Mouse (Mus musculus) midbrain, embryonic 14.5 days (tissue): ENCODE measurements at regions not wholly inside any gene's neighbourhood (a gene's known extent, or its start where the extent isn't known, plus 50 kb on each side); places are given as distances from the start of the nearest gene placed in this dataset.

ENCODE experiments used
- ATAC-seq: fragments of 200-750 bp; cut with Nextera tagmentation; 2 replicates; pipeline ENCODE4 v1.8.0; 2017; ENCODE audit warnings: moderate number of reproducible peaks, moderate library complexity; ENCODE audit not compliant: low FRiP score, low TSS enrichment
- DNase-seq: peaks from one replicate; pipeline ENCODE4 v3.0.0-alpha.2; 2015
- H3K27ac ChIP-seq: fragments of 300-500 bp; sonication (generic); replicated peaks from 2 replicates; pipeline ENCODE4 v1.5.1; 2014; ENCODE audit warnings: mild to moderate bottlenecking, low read depth, low read length, moderate library complexity
- H3K27me3 ChIP-seq: fragments of 300-500 bp; sonication (generic); 2 replicates; pipeline ENCODE4 v1.6.1; 2014; ENCODE audit warnings: low read length, control low read depth, mixed read lengths; ENCODE audit not compliant: control insufficient read depth, insufficient read depth
- H3K36me3 ChIP-seq: fragments of 300-500 bp; sonication (generic); 2 replicates; pipeline ENCODE4 v1.6.1; 2014; ENCODE audit warnings: low read length, control low read depth; ENCODE audit not compliant: control insufficient read depth, insufficient read depth
- H3K4me1 ChIP-seq: fragments of 300-500 bp; sonication (generic); 2 replicates; pipeline ENCODE4 v1.6.1; 2014; ENCODE audit warnings: mild to moderate bottlenecking, antibody characterized with exemption, low read length, control low read depth; ENCODE audit not compliant: control insufficient read depth, insufficient read depth
- H3K4me2 ChIP-seq: fragments of 300-500 bp; sonication (generic); 2 replicates; pipeline ENCODE4 v1.6.1; 2014; ENCODE audit warnings: mild to moderate bottlenecking, low read length, moderate library complexity
- H3K4me3 ChIP-seq: fragments of 300-500 bp; sonication (generic); replicated peaks from 2 replicates; pipeline ENCODE4 v1.5.1; 2014; ENCODE audit warnings: low read depth, low read length
- H3K9ac ChIP-seq: fragments of 300-500 bp; sonication (generic); replicated peaks from 2 replicates; pipeline ENCODE4 v1.6.1; 2014; ENCODE audit warnings: mild to moderate bottlenecking, low read length, moderate library complexity
- H3K9me3 ChIP-seq: fragments of 300-500 bp; sonication (generic); 2 replicates; pipeline ENCODE4 v1.6.1; 2016; ENCODE audit warnings: low read length, control low read depth, mixed read lengths; ENCODE audit not compliant: control insufficient read depth

GRCm38 (mm10) chr13:91410116-91410515 lies 50.0 kb upstream of the Ssbp2 start:
- Histone ChIP-seq H3K4me1 (no peaks in the 10 kb centered on the region), H3K4me2 (no peak overlapping the region), H3K9me3 (no peaks in the 10 kb centered on the region), H3K36me3 (no peaks in the 10 kb centered on the region), H3K27ac (no peak overlapping the region), H3K9ac (no peak overlapping the region), H3K4me3 (no peak overlapping the region), H3K27me3 (no peaks in the 10 kb centered on the region)
- ATAC-seq (no peak), DNase-seq (no peak)
